Mouse (Mus musculus) brain, embryonic 14.5 days (tissue): ENCODE data around the gene Tenm3.

Experiments
- CTCF ChIP-seq: fragments of 200-500 bp; IDR thresholded peaks from 2 replicates; pipeline ENCODE4 v1.5.1; 2012; ENCODE audit warnings: inconsistent platforms, mild to moderate bottlenecking, moderate library complexity, borderline replicate concordance; ENCODE audit not compliant: insufficient read depth, insufficient read length; ENCODE audit errors: extremely low read depth
- POLR2A ChIP-seq: fragments of 200-500 bp; IDR thresholded peaks from 2 replicates; pipeline ENCODE4 v1.6.1; 2012; ENCODE audit warnings: mild to moderate bottlenecking, inconsistent platforms, borderline replicate concordance; ENCODE audit not compliant: poor library complexity, insufficient read depth, insufficient read length, severe bottlenecking; ENCODE audit errors: extremely low read depth

- TF ChIP-seq POLR2A: no peak
- TF ChIP-seq CTCF: no peak
Observed at GRCm38 (mm10) chr8:48596332-48596731, 247.4 kb downstream of the Tenm3 start.
